Mouse (Mus musculus) hindbrain, embryonic 14.5 days (tissue): Measurements from ENCODE around the gene Eme2. TPM values are rescaled to one million over a fixed set of nuclear protein-coding genes. Genes with fewer than 3 reads are reported as not detected.

ENCODE experiments used
- ATAC-seq: fragments of 200-750 bp; cut with Nextera tagmentation; 2 replicates; pipeline ENCODE4 v1.8.0; 2017; ENCODE audit warnings: moderate number of reproducible peaks, mild to moderate bottlenecking, moderate TSS enrichment, moderate library complexity; ENCODE audit not compliant: low FRiP score
- DNase-seq: peaks from one replicate; pipeline ENCODE4 v3.0.0-alpha.2; 2015; ENCODE audit warnings: low spot score
- H3K27ac ChIP-seq: fragments of 300-500 bp; sonication (generic); 2 replicates; pipeline ENCODE4 v1.5.1; 2014; ENCODE audit warnings: mild to moderate bottlenecking, moderate library complexity
- H3K27me3 ChIP-seq: fragments of 300-500 bp; sonication (generic); 2 replicates; pipeline ENCODE4 v1.6.1; 2014; ENCODE audit warnings: mild to moderate bottlenecking, low read length, mixed read lengths; ENCODE audit not compliant: control insufficient read depth, insufficient read depth
- H3K36me3 ChIP-seq: fragments of 300-500 bp; sonication (generic); replicated peaks from 2 replicates; pipeline ENCODE4 v1.6.1; 2014; ENCODE audit not compliant: control insufficient read depth, insufficient read depth
- H3K4me1 ChIP-seq: fragments of 300-500 bp; sonication (generic); replicated peaks from 2 replicates; pipeline ENCODE4 v1.6.1; 2014; ENCODE audit warnings: antibody characterized with exemption, low read length, mixed read lengths; ENCODE audit not compliant: control insufficient read depth, insufficient read depth
- H3K4me2 ChIP-seq: fragments of 300-500 bp; sonication (generic); replicated peaks from 2 replicates; pipeline ENCODE4 v1.6.1; 2014; ENCODE audit warnings: mild to moderate bottlenecking, moderate library complexity
- H3K4me3 ChIP-seq: fragments of 300-500 bp; sonication (generic); replicated peaks from 2 replicates; pipeline ENCODE4 v1.5.1; 2014; ENCODE audit warnings: mild to moderate bottlenecking, low read length
- H3K9ac ChIP-seq: fragments of 300-500 bp; sonication (generic); 2 replicates; pipeline ENCODE4 v1.6.1; 2014
- H3K9me3 ChIP-seq: fragments of 300-500 bp; sonication (generic); 2 replicates; pipeline ENCODE4 v1.6.1; 2016; ENCODE audit warnings: low read length; ENCODE audit not compliant: control insufficient read depth
- WGBS: fragments of 180-500 bp; shearing (Covaris S2); extraction: QIAGEN DNeasy Blood & Tissue Kit; methylation state at CpG from one replicate; pipeline ENCODE4 v1.1.7; 2014; 5-methylcytosine and 5-hydroxymethylcytosine counted together
- polyA plus RNA-seq: library from polyadenylated mRNA; unstranded; fragments of >200 nt; fragmentation: Nextera tagmentation; extraction: Ambion mirVana; gene quantifications from 2 replicates; pipeline ENCODE4 v1.2.1, GENCODE M21; 2014

The Eme2 gene
- polyA plus RNA-seq, 1 experiment from 2014 or later, result 23.7 TPM

GRCm38 (mm10) chr17:24898041-24898854, 3.4 kb upstream of the Eme2 start:
- 0 out of 2 replicates have a peak overlapping the region, but pooled peaks have one; percentile 97 for H3K4me2 ChIP-seq
- 82% methylated on average over 4 of the region's 4 CpGs for WGBS
- no peak overlapping the region for H3K27ac ChIP-seq

GRCm38 (mm10) chr17:24897600-24897999, 2.7 kb upstream of the Eme2 start:
- DNase-seq (no peak), ATAC-seq (no peak)
- 78% methylated on average over 4 of the region's 4 CpGs for WGBS
- H3K36me3 ChIP-seq, result peaks cover 68% of the 10 kb centered on the region
- no peaks in the 10 kb centered on the region for H3K9me3 ChIP-seq
- H3K4me2 ChIP-seq, result peak overlapping the region; percentile 97
- H3K4me1 ChIP-seq, result peaks cover 34% of the 10 kb centered on the region
- no peaks in the 10 kb centered on the region for H3K27me3 ChIP-seq
- H3K27ac ChIP-seq, result no peak overlapping the region
- peak overlapping the region; percentile 88 for H3K9ac ChIP-seq
- peak overlapping the region; percentile 71; the same call in 1 of the 2 replicates for H3K4me3 ChIP-seq

More at GRCm38 (mm10) chr17:24898041-24898854, 3.4 kb upstream of the Eme2 start:
- Histone ChIP-seq H3K4me3 (no peak overlapping the region), H3K36me3 (peaks cover 68% of the 10 kb centered on the region), H3K4me1 (peaks cover 34% of the 10 kb centered on the region), H3K27me3 (no peaks in the 10 kb centered on the region), H3K9me3 (no peaks in the 10 kb centered on the region), H3K9ac (no peak overlapping the region)
- ATAC-seq (no peak), DNase-seq (no peak)

- H3K4me3 ChIP-seq, result peak overlapping the region; percentile 71
- 31% methylated on average over 11 of the region's 11 CpGs for WGBS
- H3K4me2 ChIP-seq, result peak overlapping the region; percentile 97
- no peaks in the 10 kb centered on the region for H3K9me3 ChIP-seq
- peaks cover 34% of the 10 kb centered on the region for H3K4me1 ChIP-seq
- H3K9ac ChIP-seq, result peak overlapping the region; percentile 88
- ATAC-seq (no peak), DNase-seq (no peak)
- H3K27ac ChIP-seq, result peak overlapping the region; percentile 85
- H3K36me3 ChIP-seq, result peaks cover 68% of the 10 kb centered on the region
- no peaks in the 10 kb centered on the region for H3K27me3 ChIP-seq
These were observed 2.0 kb upstream of the Eme2 start for GRCm38 (mm10) chr17:24896993-24897269.

GRCm38 (mm10) chr17:24896241-24896992, 1.5 kb upstream of the Eme2 start, which contains the start of gene Nme3:
Gene Nme3 (plus strand): TSS chr17:24896500.
- H3K4me1 ChIP-seq, result peaks cover 34% of the 10 kb centered on the region
- H3K27ac ChIP-seq, result peak within 1 kb of the TSS; percentile 86
- DNase-seq (peak; percentile 69), ATAC-seq (peak; percentile 60)
- peak within 1 kb of the TSS; percentile 88 for H3K9ac ChIP-seq
- WGBS, result 1% methylated on average over 50 of the region's 50 CpGs
- H3K36me3 ChIP-seq, result peaks cover 68% of the 10 kb centered on the region
- H3K4me3 ChIP-seq, result peak within 1 kb of the TSS; percentile 71
- H3K4me2 ChIP-seq, result peak within 1 kb of the TSS; percentile 97
- H3K9me3 ChIP-seq, result no peaks in the 10 kb centered on the region
- no peaks in the 10 kb centered on the region for H3K27me3 ChIP-seq

GRCm38 (mm10) chr17:24895571-24896240, 819 bp upstream of the Eme2 start:
- peak overlapping the region; percentile 71 for H3K4me3 ChIP-seq
- peak overlapping the region; percentile 97 for H3K4me2 ChIP-seq
- WGBS, result 11% methylated on average over 23 of the region's 23 CpGs
- H3K36me3 ChIP-seq, result peaks cover 68% of the 10 kb centered on the region
- ATAC-seq, result peak; percentile 10; the same call in 1 of the 2 replicates
- no peaks in the 10 kb centered on the region for H3K9me3 ChIP-seq
- H3K4me1 ChIP-seq, result peaks cover 34% of the 10 kb centered on the region
- peak overlapping the region; percentile 88 for H3K9ac ChIP-seq
- DNase-seq, result no peak
- no peaks in the 10 kb centered on the region for H3K27me3 ChIP-seq
- peak overlapping the region; percentile 86 for H3K27ac ChIP-seq

GRCm38 (mm10) chr17:24894061-24894994, 559 bp downstream of the Eme2 start:
- WGBS, result 12% methylated on average over 31 of the region's 31 CpGs
- H3K4me1 ChIP-seq, result peaks cover 34% of the 10 kb centered on the region
- 0 out of 2 replicates have a peak, but pooled peaks have one; percentile 8 for ATAC-seq
- H3K9ac ChIP-seq, result peak overlapping the region; percentile 88
- H3K9me3 ChIP-seq, result no peaks in the 10 kb centered on the region
- H3K27ac ChIP-seq, result peak overlapping the region; percentile 86
- no peak for DNase-seq
- H3K4me3 ChIP-seq, result peak overlapping the region; percentile 71
- H3K4me2 ChIP-seq, result peak overlapping the region; percentile 97
- no peaks in the 10 kb centered on the region for H3K27me3 ChIP-seq
- peaks cover 68% of the 10 kb centered on the region for H3K36me3 ChIP-seq

GRCm38 (mm10) chr17:24893276-24893675, 1.6 kb downstream of the Eme2 start:
- Histone ChIP-seq H3K4me1 (peaks cover 34% of the 10 kb centered on the region), H3K36me3 (peaks cover 66% of the 10 kb centered on the region)
- 98% methylated on average over 2 of the region's 2 CpGs for WGBS

GRCm38 (mm10) chr17:24892785-24893184, 2.1 kb downstream of the Eme2 start:
- no peak overlapping the region for H3K27ac ChIP-seq
- ATAC-seq, result no peak
- H3K36me3 ChIP-seq, result peaks cover 64% of the 10 kb centered on the region
- 91% methylated on average over 12 of the region's 12 CpGs for WGBS
- H3K4me1 ChIP-seq, result peaks cover 34% of the 10 kb centered on the region
- H3K4me3 ChIP-seq, result no peak overlapping the region
- no peak for DNase-seq
- H3K4me2 ChIP-seq, result no peak overlapping the region
- H3K9me3 ChIP-seq, result no peaks in the 10 kb centered on the region
- no peak overlapping the region for H3K9ac ChIP-seq
- no peaks in the 10 kb centered on the region for H3K27me3 ChIP-seq

More at GRCm38 (mm10) chr17:24893276-24893675, 1.6 kb downstream of the Eme2 start:
- Histone ChIP-seq H3K27me3 (no peaks in the 10 kb centered on the region), H3K9me3 (no peaks in the 10 kb centered on the region), H3K9ac (no peak overlapping the region), H3K4me2 (no peak overlapping the region), H3K4me3 (0 out of 2 replicates have a peak overlapping the region, but pooled peaks have one; percentile 71), H3K27ac (no peak overlapping the region)
- DNase-seq, result no peak
- ATAC-seq, result no peak
